Mouse (Mus musculus) cerebellum, adult 2 months (tissue): Measurements from ENCODE around the gene Carns1.

ENCODE experiments used
- CTCF ChIP-seq: fragments of 200-500 bp; IDR thresholded peaks from 2 replicates; pipeline ENCODE4 v1.5.1; 2011; ENCODE audit warnings: low read depth, mild to moderate bottlenecking, control low read depth, low read length, moderate library complexity, borderline replicate concordance; ENCODE audit not compliant: insufficient read depth
- POLR2A ChIP-seq: fragments of 200-500 bp; IDR thresholded peaks from 2 replicates; pipeline ENCODE4 v1.6.1; 2011; ENCODE audit warnings: low read length, control low read depth, borderline replicate concordance; ENCODE audit not compliant: insufficient read depth

DNA sequence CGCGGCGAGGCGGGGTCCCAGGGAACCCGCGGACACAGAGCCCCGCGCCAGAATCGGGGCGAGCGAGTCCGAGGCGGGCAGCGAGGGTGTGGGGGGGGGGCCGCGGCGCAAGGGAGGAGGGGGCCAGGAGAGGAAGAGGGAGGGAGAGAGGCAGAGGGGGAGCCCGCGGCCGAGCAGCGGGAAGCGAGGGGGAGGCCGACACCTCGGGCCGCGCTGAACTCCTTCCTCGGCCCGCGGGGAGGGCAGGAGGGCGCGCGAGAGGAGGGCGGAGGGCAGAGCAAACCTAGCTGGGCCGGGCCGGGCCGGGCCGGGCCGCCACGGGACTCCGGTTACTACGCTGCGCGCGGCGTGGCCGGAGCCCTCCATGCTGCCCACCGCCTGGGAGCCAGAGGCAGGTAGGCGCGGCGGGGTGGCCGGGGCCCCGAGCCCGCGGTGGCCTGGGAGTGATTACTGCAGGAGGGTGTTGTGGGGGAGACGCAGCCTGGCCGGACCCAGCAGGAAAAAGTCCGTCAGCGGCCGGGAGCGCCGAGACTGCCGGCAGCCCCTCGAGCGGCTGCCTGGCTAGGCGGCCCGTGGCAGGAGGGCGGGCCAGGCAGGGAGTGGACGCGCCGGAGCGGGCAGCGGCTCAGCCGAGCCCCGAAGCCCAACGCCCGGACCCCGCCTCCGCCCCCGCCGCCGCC lies 39.6 kb upstream of the Carns1 start:
- TF ChIP-seq CTCF (no peak), POLR2A (no peak)
